Mouse (Mus musculus) embryonic facial prominence, embryonic 12.5 days (tissue): ENCODE measurements around the gene Ctsf. TPM values are rescaled to one million over a fixed set of nuclear protein-coding genes. Genes with fewer than 3 reads are reported as not detected.

Experiments
- ATAC-seq: fragments of 200-750 bp; cut with Nextera tagmentation; 2 replicates; pipeline ENCODE4 v1.8.0; 2017; ENCODE audit not compliant: insufficient number of reproducible peaks, insufficient read depth, low FRiP score, low TSS enrichment
- H3K27ac ChIP-seq: fragments of 300-500 bp; sonication (generic); 2 replicates; pipeline ENCODE4 v1.5.1; 2016; ENCODE audit warnings: mild to moderate bottlenecking
- H3K27me3 ChIP-seq: fragments of 300-500 bp; sonication (generic); 2 replicates; pipeline ENCODE4 v1.6.1; 2016; ENCODE audit warnings: mild to moderate bottlenecking, moderate library complexity
- H3K36me3 ChIP-seq: fragments of 300-500 bp; sonication (generic); 2 replicates; pipeline ENCODE4 v1.6.1; 2016; ENCODE audit warnings: mild to moderate bottlenecking
- H3K4me1 ChIP-seq: fragments of 300-500 bp; sonication (generic); 2 replicates; pipeline ENCODE4 v1.6.1; 2016
- H3K4me2 ChIP-seq: fragments of 300-500 bp; sonication (generic); replicated peaks from 2 replicates; pipeline ENCODE4 v1.6.1; 2016; ENCODE audit warnings: mild to moderate bottlenecking, moderate library complexity
- H3K4me3 ChIP-seq: fragments of 300-500 bp; sonication (generic); 2 replicates; pipeline ENCODE4 v1.5.1; 2016; ENCODE audit warnings: mild to moderate bottlenecking
- H3K9ac ChIP-seq: fragments of 300-500 bp; sonication (generic); 2 replicates; pipeline ENCODE4 v1.6.1; 2016; ENCODE audit warnings: mild to moderate bottlenecking, moderate library complexity
- H3K9me3 ChIP-seq: fragments of 300-500 bp; sonication (generic); 2 replicates; pipeline ENCODE4 v1.6.1; 2016; ENCODE audit warnings: mild to moderate bottlenecking, moderate library complexity
- WGBS: fragments of 180-500 bp; shearing (Covaris S2); methylation state at CpG from one replicate; pipeline ENCODE4 v1.1.7; 2016; 5-methylcytosine and 5-hydroxymethylcytosine counted together
- polyA plus RNA-seq: library from polyadenylated mRNA; unstranded; fragments of >200 nt; fragmentation: Nextera tagmentation; extraction: Ambion mirVana; gene quantifications from 2 replicates; pipeline ENCODE4 v1.2.1, GENCODE M21; 2016

The Ctsf gene
- polyA plus RNA-seq, 1 experiment from 2014 or later: 45.1 TPM

DNA sequence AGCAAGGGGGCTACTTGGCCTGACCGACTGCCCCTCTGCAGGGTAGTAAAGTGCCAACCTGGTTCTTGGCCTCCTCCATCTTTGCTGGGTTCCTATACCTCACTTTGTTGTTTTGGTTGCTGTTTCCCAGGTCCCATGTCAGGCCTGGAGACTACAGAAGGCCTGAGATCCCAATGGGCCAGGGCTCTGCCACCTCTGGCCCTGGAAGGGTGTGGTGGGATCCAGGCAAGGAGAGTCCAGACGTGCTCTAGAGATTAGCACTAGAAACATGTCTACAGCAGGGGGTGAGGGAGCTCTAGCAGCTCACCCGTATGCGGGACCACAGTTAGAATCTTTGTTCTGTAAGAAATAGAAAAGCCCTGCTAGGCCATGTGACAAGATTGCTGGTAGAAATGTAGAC, 29.0 kb downstream of the Ctsf start:
- no peak overlapping the region for H3K4me2 ChIP-seq
- no peak overlapping the region for H3K4me3 ChIP-seq
- no peaks in the 10 kb centered on the region for H3K27me3 ChIP-seq
- no peak for ATAC-seq
- 79% methylated on average over 4 of the region's 4 CpGs for WGBS
- H3K9me3 ChIP-seq: no peaks in the 10 kb centered on the region
- H3K36me3 ChIP-seq: no peaks in the 10 kb centered on the region
- H3K9ac ChIP-seq: no peak overlapping the region
- 0 out of 2 replicates have a peak, but pooled peaks cover 4% of the 10 kb centered on the region for H3K4me1 ChIP-seq
- H3K27ac ChIP-seq: no peak overlapping the region

DNA sequence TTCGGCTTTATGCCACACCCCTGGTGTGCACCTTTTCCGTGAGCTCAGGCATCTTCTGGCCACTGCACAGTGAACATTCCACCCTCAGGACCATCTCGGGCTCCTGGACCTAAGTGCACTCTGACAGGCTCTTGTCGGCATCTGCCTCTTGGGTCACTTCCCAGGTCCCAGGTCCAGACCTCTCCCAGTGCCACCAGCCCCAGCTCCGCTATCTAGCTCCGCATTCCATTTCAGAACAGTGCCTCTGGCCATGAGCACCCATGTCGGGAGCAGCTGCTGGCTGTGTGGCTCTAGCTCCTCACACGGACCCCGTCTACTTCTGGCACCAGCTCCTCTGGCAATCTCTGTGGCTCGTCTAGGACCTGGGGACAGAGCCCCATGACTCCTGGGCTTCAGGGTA, 34.9 kb downstream of the Ctsf start:
- Histone ChIP-seq H3K9me3 (no peaks in the 10 kb centered on the region), H3K9ac (no peak overlapping the region), H3K36me3 (peaks cover 15% of the 10 kb centered on the region), H3K27ac (no peak overlapping the region), H3K27me3 (no peaks in the 10 kb centered on the region), H3K4me2 (no peak overlapping the region), H3K4me1 (no peaks in the 10 kb centered on the region), H3K4me3 (no peak overlapping the region)
- WGBS: 81% methylated on average over 10 of the region's 10 CpGs
- ATAC-seq: no peak

DNA sequence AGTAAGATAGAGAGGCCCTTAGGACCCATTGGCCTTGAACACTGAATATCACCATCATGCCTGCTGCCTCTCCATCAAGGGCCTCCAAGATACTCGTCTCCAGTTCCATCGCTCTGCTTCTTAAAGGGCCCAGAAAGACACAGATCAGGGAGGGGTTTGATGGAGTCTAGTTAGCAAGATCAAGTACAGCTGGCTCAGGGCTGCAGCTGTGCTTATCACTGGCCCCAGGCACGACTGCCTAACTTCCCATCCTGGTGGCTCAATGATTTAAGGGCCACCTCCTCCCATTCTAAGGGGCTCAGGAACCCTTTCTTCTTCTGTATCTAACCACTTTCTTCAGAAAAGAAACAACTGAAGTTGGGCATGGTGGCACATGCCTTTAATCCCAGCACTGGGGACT, 36.9 kb downstream of the Ctsf start:
- Histone ChIP-seq H3K4me3 (no peak overlapping the region), H3K27ac (no peak overlapping the region), H3K36me3 (peaks cover 15% of the 10 kb centered on the region), H3K4me2 (no peak overlapping the region), H3K27me3 (no peaks in the 10 kb centered on the region), H3K4me1 (no peaks in the 10 kb centered on the region), H3K9ac (no peak overlapping the region), H3K9me3 (no peaks in the 10 kb centered on the region)
- 76% methylated on average over 3 of the region's 3 CpGs for WGBS
- ATAC-seq: no peak

DNA sequence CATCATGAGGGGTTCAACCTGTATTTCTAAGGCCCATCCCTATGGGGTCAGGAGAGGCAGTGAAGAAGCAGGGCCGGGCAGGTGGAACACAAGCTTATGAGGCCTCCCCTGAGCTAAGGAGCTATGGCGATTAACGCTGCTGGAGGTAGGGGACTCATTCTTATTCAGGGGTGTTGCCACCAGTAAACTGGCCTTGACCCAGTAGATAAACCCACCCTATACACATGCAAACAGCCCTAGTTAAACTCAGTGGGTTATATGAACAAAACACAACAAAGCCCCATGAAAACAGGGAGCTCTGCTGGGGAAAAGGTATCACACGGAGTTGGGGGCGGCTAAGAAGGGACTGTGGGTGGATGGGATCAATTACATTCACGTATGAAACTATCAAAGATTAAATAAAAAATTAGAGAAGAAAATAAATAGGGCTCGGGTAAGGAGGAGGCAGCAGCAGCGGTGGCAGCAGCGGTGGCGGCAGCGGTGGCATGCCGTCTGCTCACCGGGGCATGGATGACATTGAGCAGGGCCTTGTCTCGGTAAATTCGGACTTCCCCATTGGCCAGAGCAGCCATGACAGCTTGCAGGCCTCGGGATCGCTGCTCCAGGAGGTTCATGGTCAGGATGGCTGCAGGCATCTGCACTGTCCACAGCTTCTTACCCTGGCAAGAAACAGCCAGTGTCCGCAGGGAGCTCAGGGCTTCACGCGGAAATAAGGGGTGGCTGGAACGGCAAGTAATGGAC, 42.0 kb downstream of the Ctsf start:
- Histone ChIP-seq H3K27ac (no peak overlapping the region), H3K4me2 (no peak overlapping the region), H3K4me3 (no peak overlapping the region), H3K4me1 (no peaks in the 10 kb centered on the region), H3K27me3 (no peaks in the 10 kb centered on the region), H3K36me3 (peaks cover 4% of the 10 kb centered on the region), H3K9ac (no peak overlapping the region), H3K9me3 (no peaks in the 10 kb centered on the region)
- WGBS: 55% methylated on average over 21 of the region's 21 CpGs
- ATAC-seq: no peak

DNA sequence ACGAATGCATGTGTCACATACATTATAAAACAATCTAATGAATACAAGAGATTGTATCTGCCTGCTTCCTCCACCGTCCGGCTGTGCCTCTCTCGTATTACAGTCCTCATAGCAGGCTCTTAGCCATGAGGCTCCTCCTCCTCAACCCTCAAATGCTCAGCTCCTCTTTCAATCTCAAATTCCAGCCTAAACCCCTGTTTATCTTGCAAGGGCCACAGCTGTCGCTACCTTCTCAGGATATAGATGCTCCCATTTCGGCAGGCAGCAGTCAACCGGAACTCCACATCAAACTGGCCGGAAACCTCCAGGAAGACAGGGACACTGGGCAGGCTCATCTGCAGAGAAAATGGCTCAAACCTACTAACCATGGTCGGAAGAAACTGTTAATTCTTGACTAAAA, 44.0 kb downstream of the Ctsf start:
- 59% methylated on average over 9 of the region's 9 CpGs for WGBS
- no peak overlapping the region for H3K4me3 ChIP-seq
- no peaks in the 10 kb centered on the region for H3K9me3 ChIP-seq
- peaks cover 14% of the 10 kb centered on the region for H3K36me3 ChIP-seq
- H3K27me3 ChIP-seq: no peaks in the 10 kb centered on the region
- H3K9ac ChIP-seq: no peak overlapping the region
- no peak overlapping the region for H3K4me2 ChIP-seq
- ATAC-seq: no peak
- H3K4me1 ChIP-seq: no peaks in the 10 kb centered on the region
- H3K27ac ChIP-seq: no peak overlapping the region

DNA sequence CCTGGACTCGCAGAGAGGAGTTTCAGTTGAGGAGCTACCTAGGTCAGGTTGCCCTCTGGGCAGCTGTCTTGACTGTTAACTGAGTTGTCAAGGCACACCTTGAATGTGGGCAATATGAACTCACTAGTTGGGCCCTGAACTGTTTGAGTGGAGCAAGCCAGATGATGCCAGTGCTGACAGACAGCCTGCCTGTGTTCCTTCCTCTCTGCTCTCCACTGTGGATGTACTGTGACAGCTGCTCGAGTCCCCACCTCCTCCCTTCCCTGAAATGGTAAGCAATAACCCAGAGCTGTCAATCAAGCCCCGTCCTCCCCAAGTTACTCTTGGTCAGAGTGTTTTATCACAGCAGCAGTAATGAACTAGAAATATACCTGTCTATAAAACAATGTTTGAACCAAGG, 45.0 kb downstream of the Ctsf start:
- H3K9ac ChIP-seq: no peak overlapping the region
- no peaks in the 10 kb centered on the region for H3K27me3 ChIP-seq
- H3K27ac ChIP-seq: no peak overlapping the region
- 81% methylated on average over 3 of the region's 3 CpGs for WGBS
- no peak overlapping the region for H3K4me2 ChIP-seq
- ATAC-seq: no peak
- H3K4me1 ChIP-seq: no peaks in the 10 kb centered on the region
- H3K36me3 ChIP-seq: peaks cover 14% of the 10 kb centered on the region
- H3K9me3 ChIP-seq: no peaks in the 10 kb centered on the region
- H3K4me3 ChIP-seq: no peak overlapping the region

DNA sequence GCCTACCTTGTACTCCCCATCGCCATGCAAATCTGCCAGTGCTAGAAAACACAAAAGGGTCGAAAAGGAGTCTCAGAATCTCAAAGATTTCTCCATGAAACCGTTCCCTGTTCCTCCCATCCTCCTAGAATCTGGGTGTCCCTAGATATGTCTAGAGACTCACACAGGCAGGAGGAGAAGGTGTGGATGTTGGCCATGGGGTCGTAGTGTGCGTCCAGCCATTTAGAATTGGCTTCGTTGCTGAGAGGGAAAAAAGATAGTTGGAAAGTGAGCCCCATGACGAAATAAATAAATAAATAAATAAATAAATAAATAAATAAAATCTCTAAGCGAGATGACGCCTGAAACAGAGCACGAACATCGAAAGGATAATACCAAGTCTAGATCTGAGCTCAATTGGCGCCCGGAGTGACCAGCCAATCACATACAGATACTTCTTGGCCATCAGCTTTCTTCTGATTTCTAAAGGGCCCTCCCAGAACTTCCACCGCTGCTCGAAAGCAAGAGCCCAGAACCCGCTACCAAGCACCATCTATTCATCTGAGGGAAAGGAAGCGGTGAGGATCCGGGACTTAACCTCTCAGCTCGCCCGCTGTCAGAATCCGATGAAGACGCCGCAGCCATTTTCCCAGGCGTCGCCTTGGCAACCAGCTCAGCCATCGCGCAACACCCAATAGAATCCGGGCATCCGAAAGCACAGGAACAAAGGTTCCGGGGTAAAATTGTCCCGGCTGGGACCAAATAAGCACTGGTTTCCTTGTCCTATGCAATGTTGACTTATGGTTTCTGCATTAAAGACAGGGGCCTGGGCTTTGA, 51.3 kb downstream of the Ctsf start, which contains the start of gene Bbs1:
Gene Bbs1, minus strand, starts transcription at position 650 of the 816 bp plus-strand sequence.
- Histone ChIP-seq H3K4me2 (peak within 1 kb of the TSS; percentile 58), H3K27me3 (no peaks in the 10 kb centered on the region), H3K4me1 (peaks cover 4% of the 10 kb centered on the region; the same call in 1 of the 2 replicates), H3K9ac (peak within 1 kb of the TSS; percentile 51), H3K9me3 (no peaks in the 10 kb centered on the region), H3K36me3 (peaks cover 55% of the 10 kb centered on the region), H3K4me3 (peak within 1 kb of the TSS; percentile 50), H3K27ac (no peak within 1 kb of the TSS)
- 10% methylated on average over 31 of the region's 31 CpGs for WGBS
- no peak for ATAC-seq

DNA sequence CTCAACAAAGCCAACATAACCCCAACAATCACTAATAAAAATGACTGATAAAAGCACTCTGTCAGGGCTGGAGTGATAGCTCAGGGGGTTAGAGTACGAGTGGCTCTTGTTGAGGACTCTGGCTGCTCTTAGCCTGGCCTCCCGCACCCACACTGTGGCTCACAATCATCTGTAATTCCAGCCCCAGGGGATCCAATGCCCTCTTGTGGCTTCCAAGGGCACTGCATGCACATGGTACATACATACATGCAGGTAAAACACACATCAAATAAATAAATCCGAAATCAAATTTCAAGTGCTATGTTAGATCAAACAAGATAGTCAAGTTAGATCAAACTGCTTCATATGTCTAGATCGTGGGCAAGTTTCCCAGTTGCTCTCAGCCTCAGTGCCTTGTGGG, 53.2 kb downstream of the Ctsf start:
- 82% methylated on average over 4 of the region's 4 CpGs for WGBS
- H3K36me3 ChIP-seq: peaks cover 58% of the 10 kb centered on the region
- ATAC-seq: no peak
- H3K27ac ChIP-seq: no peak overlapping the region
- H3K9ac ChIP-seq: no peak overlapping the region
- no peaks in the 10 kb centered on the region for H3K27me3 ChIP-seq
- H3K4me2 ChIP-seq: no peak overlapping the region
- peaks cover 4% of the 10 kb centered on the region; the same call in 1 of the 2 replicates for H3K4me1 ChIP-seq
- H3K4me3 ChIP-seq: no peak overlapping the region
- H3K9me3 ChIP-seq: no peaks in the 10 kb centered on the region

DNA sequence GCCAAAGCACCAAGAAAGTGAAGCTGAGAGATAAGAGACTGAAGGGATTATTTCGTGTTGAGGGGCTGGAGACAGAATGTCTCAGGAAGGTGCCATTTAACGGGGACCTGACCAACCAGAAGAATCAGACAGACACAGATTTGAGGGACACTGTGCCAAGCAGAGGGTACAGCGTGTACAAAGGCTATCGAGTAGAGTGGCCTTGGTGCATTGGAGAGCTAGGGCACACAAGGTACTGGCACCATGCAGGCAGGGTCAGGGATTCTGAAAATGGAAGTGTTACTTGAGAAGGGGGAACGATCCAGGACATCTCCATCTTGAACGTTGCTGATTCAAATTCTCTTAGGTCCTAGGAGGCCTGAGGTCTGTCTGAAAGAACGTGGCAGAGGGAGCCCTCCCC, 54.4 kb downstream of the Ctsf start:
- H3K9ac ChIP-seq: no peak overlapping the region
- WGBS: 93% methylated on average over 7 of the region's 7 CpGs
- H3K9me3 ChIP-seq: no peaks in the 10 kb centered on the region
- no peak for ATAC-seq
- H3K27ac ChIP-seq: no peak overlapping the region
- no peaks in the 10 kb centered on the region for H3K27me3 ChIP-seq
- H3K4me1 ChIP-seq: peaks cover 4% of the 10 kb centered on the region; the same call in 1 of the 2 replicates
- no peak overlapping the region for H3K4me3 ChIP-seq
- H3K36me3 ChIP-seq: peaks cover 66% of the 10 kb centered on the region
- H3K4me2 ChIP-seq: no peak overlapping the region

Other genes with a start within 250 kb of the Ctsf start
- 15.1 and 16.3 TPM in 2 replicates for gene Lrfn4, start 239.5 kb upstream of the Ctsf start, polyA plus RNA-seq
- 64.6 and 67.9 TPM in 2 replicates for gene Rce1, start 229.5 kb upstream of the Ctsf start, polyA plus RNA-seq
- gene Gm960, start 156.5 kb upstream of the Ctsf start, polyA plus RNA-seq: 4.7 and 7.7 TPM in 2 replicates
- gene Sptbn2, start 144.0 kb upstream of the Ctsf start, polyA plus RNA-seq: 5.2 and 6.1 TPM in 2 replicates
- gene Rbm4b, start 98.6 kb upstream of the Ctsf start, polyA plus RNA-seq: 112 and 118 TPM in 2 replicates
- gene Rbm4, start 61.2 kb upstream of the Ctsf start, polyA plus RNA-seq: 86.8 and 89.3 TPM in 2 replicates
- gene Gm21992, start 43.5 kb upstream of the Ctsf start, polyA plus RNA-seq: 34.2 and 45.1 TPM in 2 replicates
- gene Rbm14, start 43.5 kb upstream of the Ctsf start, polyA plus RNA-seq: 104 and 110 TPM in 2 replicates
- 53.8 and 57.3 TPM in 2 replicates for gene Ccs, start 15.8 kb upstream of the Ctsf start, polyA plus RNA-seq
- gene Ccdc87, start 15.8 kb upstream of the Ctsf start, polyA plus RNA-seq: 0.18 and 0.24 TPM in 2 replicates
- 6.0 and 6.8 TPM in 2 replicates for gene Actn3, start 22.8 kb downstream of the Ctsf start, polyA plus RNA-seq
- 12.0 and 12.1 TPM in 2 replicates for gene Zdhhc24, start 23.5 kb downstream of the Ctsf start, polyA plus RNA-seq
- 5.6 and 5.7 TPM in 2 replicates for gene Bbs1, start 51.5 kb downstream of the Ctsf start, polyA plus RNA-seq
- gene Dpp3, start 73.2 kb downstream of the Ctsf start, polyA plus RNA-seq: 144 and 147 TPM in 2 replicates
- 3.2 and 3.7 TPM in 2 replicates for gene Peli3, start 88.0 kb downstream of the Ctsf start, polyA plus RNA-seq
- gene Mrpl11, start 107.0 kb downstream of the Ctsf start, polyA plus RNA-seq: 141 and 142 TPM in 2 replicates
- gene Npas4, start 135.2 kb downstream of the Ctsf start, polyA plus RNA-seq: 0.08 TPM in 1 of 2 replicates, not detected in the other
- gene Slc29a2, start 168.7 kb downstream of the Ctsf start, polyA plus RNA-seq: 4.7 and 5.1 TPM in 2 replicates
- gene B4gat1, start 183.7 kb downstream of the Ctsf start, polyA plus RNA-seq: 46.4 and 48.1 TPM in 2 replicates
- 3.5 and 4.7 TPM in 2 replicates for gene AC124502.3, start 183.8 kb downstream of the Ctsf start, polyA plus RNA-seq
- gene Brms1, start 186.2 kb downstream of the Ctsf start, polyA plus RNA-seq: 38.4 and 45.4 TPM in 2 replicates
- 1.8 and 2.4 TPM in 2 replicates for gene Rin1, start 195.4 kb downstream of the Ctsf start, polyA plus RNA-seq
- 54.4 and 64.3 TPM in 2 replicates for gene Cd248, start 212.9 kb downstream of the Ctsf start, polyA plus RNA-seq
- 2.9 and 3.7 TPM in 2 replicates for gene Tmem151a, start 230.4 kb downstream of the Ctsf start, polyA plus RNA-seq
- 67.3 and 73.4 TPM in 2 replicates for gene Yif1a, start 233.4 kb downstream of the Ctsf start, polyA plus RNA-seq
- 69.7 and 74.9 TPM in 2 replicates for gene Cnih2, start 243.4 kb downstream of the Ctsf start, polyA plus RNA-seq